Mouse (Mus musculus) cerebellum, adult 8-10 months (tissue): ENCODE results near the gene Cabp1.

ENCODE experiments used
- DNase-seq: peaks from one replicate; pipeline ENCODE4 v3.0.0; 2022

Gene Cabp1

GRCm38 (mm10) chr5:115120978-115121377, 73.2 kb downstream of the Cabp1 start:
- peak; percentile 48 for DNase-seq

- DNase-seq, result peak; percentile 60
Measured at GRCm38 (mm10) chr5:115118961-115119570, 75.1 kb downstream of the Cabp1 start, which contains the start of gene Acads. Gene Acads, minus strand, starts transcription at chr5:115119346.
